Mouse (Mus musculus) lung, postnatal 0 days (tissue): ENCODE results near the gene Hoxb4.

Source experiments
- CTCF ChIP-seq: IDR thresholded peaks from 2 replicates; pipeline ENCODE4 v1.5.1; 2016; ENCODE audit warnings: antibody characterized with exemption, mild to moderate bottlenecking
- EP300 ChIP-seq: IDR thresholded peaks from 2 replicates; pipeline ENCODE4 v1.6.1; 2016; ENCODE audit warnings: antibody characterized with exemption, mild to moderate bottlenecking, control low read depth

GRCm38 (mm10) chr11:96285771-96286738 is 32.0 kb upstream of the Hoxb4 start, which contains the start of gene Hoxb7:
- TF ChIP-seq CTCF (no peak), EP300 (no peak)
